ENCODE assay signal across 9 mouse cellular contexts in the genomic region with DNA sequence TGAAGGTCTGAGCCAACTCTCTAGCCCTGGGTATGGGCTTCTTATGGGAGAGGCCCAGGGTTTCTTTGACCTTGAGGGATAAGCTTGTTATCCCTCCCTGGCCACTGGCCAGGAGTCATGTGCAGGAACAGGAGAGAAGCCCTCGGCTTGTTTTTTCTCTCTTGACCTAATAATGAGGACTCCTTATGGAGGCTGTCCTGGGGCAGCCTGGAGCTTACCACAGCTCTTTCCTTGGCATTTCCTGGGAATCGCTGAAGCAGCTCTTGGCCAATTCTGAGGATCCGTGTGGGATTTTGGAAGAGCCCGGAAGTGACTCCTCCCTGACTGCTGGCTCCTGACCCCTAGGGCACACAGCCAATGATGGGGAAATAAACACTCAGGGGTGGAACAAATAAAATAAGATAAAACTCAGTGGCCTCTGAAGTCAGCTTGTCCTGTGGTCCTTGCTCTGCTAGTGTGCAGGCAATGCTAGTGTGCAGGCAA. TPM values are rescaled to one million over a fixed set of nuclear protein-coding genes. Genes with fewer than 3 reads are reported as not detected.
DNase-seq lines count a peak whose midpoint lies in the region; ATAC-seq and TF ChIP-seq lines count a peak whose summit lies in the region.
"Had no signal": no experiment of that assay in that cellular context is flagged by ENCODE, and none has a peak within 500 bp of the region (broad histone marks: within the 10 kb centered on the region; RNA-seq: fewer than 3 reads in every experiment).

No protein-coding gene starts in this region.

- no peak for TF ChIP-seq CTCF in kidney, adult 2 months (conservative IDR thresholded peaks at IDR 0.05; ENCODE audit: insufficient read depth, insufficient read length, low read depth, low read length)

- no peaks in the 10 kb centered on the region for H3K9me3 ChIP-seq in hindbrain, embryonic 11.5 days (ENCODE audit: control insufficient read depth, low read length)
- H3K9me3 ChIP-seq: megakaryocyte, embryonic 14.5 days had no signal

- no peak for ATAC-seq in hindbrain, embryonic 11.5 days (ENCODE audit: low FRiP score)

- no peak overlapping the region for H3K4me2 ChIP-seq in hindbrain, embryonic 11.5 days (replicated peaks; ENCODE audit: low read depth, low read length)

- H3K9ac ChIP-seq in hindbrain, embryonic 11.5 days (ENCODE audit: low read depth, low read length) = no peak overlapping the region

- no peaks in the 10 kb centered on the region for H3K36me3 ChIP-seq in kidney, adult 2 months (ENCODE audit: control insufficient read depth, insufficient read depth, low read length)
- no peaks in the 10 kb centered on the region for H3K36me3 ChIP-seq in hindbrain, embryonic 11.5 days (ENCODE audit: control insufficient read depth, insufficient read depth, low read length)

- 15% methylated on average over 4 of the region's 4 CpGs for WGBS in kidney, adult 2 months
- 54% methylated on average over 4 of the region's 4 CpGs for WGBS in hindbrain, embryonic 11.5 days

- H3K4me3 ChIP-seq in kidney, adult 2 months (ENCODE audit: insufficient read depth, low read depth, low read length) = no peak overlapping the region
- H3K4me3 ChIP-seq in hindbrain, embryonic 11.5 days (ENCODE audit: low read depth, low read length) = no peak overlapping the region
- H3K4me3 ChIP-seq: megakaryocyte, embryonic 14.5 days had no signal

- no peaks in the 10 kb centered on the region for H3K4me1 ChIP-seq in kidney, adult 2 months (ENCODE audit: control insufficient read depth, insufficient read depth, low read length)
- H3K4me1 ChIP-seq in hindbrain, embryonic 11.5 days (replicated peaks; ENCODE audit: control insufficient read depth, insufficient read depth, low read length) = no peaks in the 10 kb centered on the region

- intact Hi-C loops in gastrocnemius, postnatal 14 days (cut with DNase I; ENCODE audit: low total_unique reads) = no loop called here

- peak; percentile 73 to 89 for DNase-seq in adrenal gland, adult (ENCODE audit: inconsistent age in 2 of 2, low spot score in 1 of 2)
- no peak for DNase-seq in adrenal gland, postnatal 4 days (ENCODE audit: low spot score in 2 of 2)
- peak; percentile 81 for DNase-seq in gastrocnemius, postnatal 14 days
- DNase-seq in kidney, adult 2 months = peak; percentile 88
- DNase-seq in lung, postnatal 36 days = peak; percentile 88
- no peak for DNase-seq in hindbrain, embryonic 11.5 days (ENCODE audit: low spot score)
- no peak for DNase-seq in thymus, postnatal 10 days (ENCODE audit: low spot score in 2 of 2)
- DNase-seq in right cerebral cortex, postnatal 25 days = no peak

- H3K27me3 ChIP-seq in kidney, adult 2 months (replicated peaks; ENCODE audit: control insufficient read depth, insufficient read depth, low read length) = no peaks in the 10 kb centered on the region
- H3K27me3 ChIP-seq in hindbrain, embryonic 11.5 days (ENCODE audit: control insufficient read depth, insufficient read depth, low read length) = no peaks in the 10 kb centered on the region

- no peak for TF ChIP-seq POLR2A in kidney, adult 2 months (IDR thresholded peaks at IDR 0.05; ENCODE audit: low read depth, low read length)

- peak overlapping the region; percentile 13; the same call in 1 of the 2 replicates for H3K27ac ChIP-seq in kidney, adult 2 months (ENCODE audit: insufficient read depth, low read depth, low read length)
- no peak overlapping the region for H3K27ac ChIP-seq in hindbrain, embryonic 11.5 days (ENCODE audit: low read depth, low read length)

RNA-seq across cellular contexts. Expression of a gene that starts 17.3 kb away (rescaled TPM):
- 10 to 100 TPM; 14.6 to 16.9 TPM for total RNA-seq in adrenal gland, postnatal 4 days (2021)
- total RNA-seq in gastrocnemius, postnatal 14 days (2021) = 1 to 10 TPM; 6.3 to 9.7 TPM
- 36.3 and 45.2 TPM in 2 replicates for polyA plus RNA-seq in kidney, adult 2 months (2012; rRNA removed)
- polyA plus RNA-seq in hindbrain, embryonic 11.5 days (2014; fragmentation: Nextera tagmentation; extraction: Ambion mirVana) = 5.5 and 5.6 TPM in 2 replicates

RNA-seq across cellular contexts. Expression of a gene that starts 40.4 kb away (rescaled TPM):
- 10 to 100 TPM; 51.4 to 54.9 TPM for total RNA-seq in adrenal gland, postnatal 4 days (2021)
- 10 to 100 TPM; 17.7 to 18.7 TPM for total RNA-seq in gastrocnemius, postnatal 14 days (2021)
- polyA plus RNA-seq in kidney, adult 2 months (2012; rRNA removed) = 22.4 and 22.7 TPM in 2 replicates
- 18.7 and 21.5 TPM in 2 replicates for polyA plus RNA-seq in hindbrain, embryonic 11.5 days (2014; fragmentation: Nextera tagmentation; extraction: Ambion mirVana)

RNA-seq across cellular contexts. Expression of a gene that starts 55.4 kb away (rescaled TPM):
- total RNA-seq in adrenal gland, postnatal 4 days (2021) = 10 to 100 TPM; 45.1 to 47.1 TPM
- total RNA-seq in gastrocnemius, postnatal 14 days (2021) = 10 to 100 TPM; 11.2 to 11.7 TPM
- polyA plus RNA-seq in kidney, adult 2 months (2012; rRNA removed) = 40.8 and 45.0 TPM in 2 replicates
- polyA plus RNA-seq in hindbrain, embryonic 11.5 days (2014; fragmentation: Nextera tagmentation; extraction: Ambion mirVana) = 73.7 and 83.5 TPM in 2 replicates

Comparison
In these comparisons a context has a peak if more than half of its experiments do, and no peak if none do; other contexts are left out.
1. DNase-seq: peak in adrenal gland, adult (2 of 2), gastrocnemius, postnatal 14 days (single experiment), kidney, adult 2 months (single experiment) and lung, postnatal 36 days (single experiment); none in adrenal gland, postnatal 4 days (0 of 2), hindbrain, embryonic 11.5 days (single experiment), thymus, postnatal 10 days (0 of 2) and right cerebral cortex, postnatal 25 days (single experiment).